Mouse (Mus musculus) testis, postnatal 14 days (tissue): ENCODE results near the gene Eps15.

Source experiments
- DNase-seq: peaks from one replicate; pipeline ENCODE4 v3.0.0; 2021; ENCODE audit warnings: low spot score

Eps15 gene

DNA sequence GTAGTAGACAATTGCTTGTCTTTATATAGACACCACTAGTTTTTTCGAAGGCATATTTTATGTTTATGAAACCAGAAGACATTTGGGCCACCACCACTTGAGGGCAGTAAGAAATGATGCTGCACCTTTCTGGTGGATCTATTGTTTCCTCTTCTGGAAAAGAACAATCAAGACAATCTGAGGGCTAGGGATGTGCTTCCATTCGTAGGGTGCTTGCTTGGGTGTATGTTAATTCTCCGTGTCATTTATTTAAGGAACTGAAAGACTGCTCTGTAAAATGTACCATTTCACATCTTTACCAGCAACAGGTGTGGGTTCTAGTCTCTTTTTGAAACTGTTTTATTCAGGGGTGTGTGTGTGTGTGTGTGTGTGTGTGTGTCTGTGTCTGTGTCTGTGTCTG, 11.2 kb upstream of the Eps15 start:
- DNase-seq: no peak

DNA sequence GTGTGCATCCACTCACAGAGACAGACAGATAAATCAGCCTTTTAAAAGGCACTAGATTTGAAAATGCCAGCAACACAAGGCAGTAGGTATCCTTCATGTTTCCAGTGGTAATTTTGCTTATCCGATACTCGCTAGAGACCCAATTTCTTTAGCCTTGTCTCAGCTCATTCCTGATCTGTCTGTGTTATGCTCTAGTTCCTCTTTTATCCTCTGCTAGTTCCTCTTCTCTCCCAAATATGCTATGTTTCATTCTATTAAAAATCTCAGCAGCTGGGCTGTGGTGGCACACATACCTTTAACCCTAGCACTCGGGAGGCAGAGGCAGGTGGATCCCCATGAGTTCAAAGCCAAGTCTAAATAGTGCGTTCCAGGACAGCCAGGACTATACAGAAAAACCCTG, 8.3 kb upstream of the Eps15 start:
- no peak for DNase-seq

DNA sequence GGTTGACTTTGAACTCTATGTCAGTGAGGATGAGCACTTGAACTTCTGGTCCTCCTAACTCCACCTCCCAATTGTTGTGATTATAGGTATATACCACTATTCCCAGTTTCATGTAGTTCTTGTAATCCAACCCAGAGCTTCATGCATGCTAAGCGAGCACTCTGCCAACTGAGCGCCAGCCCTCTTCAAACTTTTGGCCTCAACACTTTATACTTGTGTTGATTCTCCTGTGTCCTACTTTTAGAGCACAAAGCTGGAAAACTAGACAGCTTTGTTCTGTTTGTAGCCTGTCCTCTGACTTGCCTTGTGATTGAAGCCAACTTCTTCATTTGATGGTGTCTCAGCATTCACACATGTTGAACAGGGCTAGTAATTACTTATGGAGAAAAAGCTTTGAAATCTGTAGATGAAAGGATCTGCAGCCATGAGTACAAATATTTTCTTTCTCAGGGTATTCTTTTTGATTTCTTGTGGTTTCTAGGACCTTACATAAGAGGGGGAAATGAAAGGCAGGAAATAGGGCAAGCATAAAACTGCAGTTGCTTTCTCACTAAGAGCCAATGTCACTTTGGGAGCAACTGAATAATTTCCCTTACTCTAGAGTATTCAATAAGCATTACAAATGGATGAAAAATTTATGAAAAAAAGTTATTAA, 6.4 kb upstream of the Eps15 start:
- DNase-seq: no peak

DNA sequence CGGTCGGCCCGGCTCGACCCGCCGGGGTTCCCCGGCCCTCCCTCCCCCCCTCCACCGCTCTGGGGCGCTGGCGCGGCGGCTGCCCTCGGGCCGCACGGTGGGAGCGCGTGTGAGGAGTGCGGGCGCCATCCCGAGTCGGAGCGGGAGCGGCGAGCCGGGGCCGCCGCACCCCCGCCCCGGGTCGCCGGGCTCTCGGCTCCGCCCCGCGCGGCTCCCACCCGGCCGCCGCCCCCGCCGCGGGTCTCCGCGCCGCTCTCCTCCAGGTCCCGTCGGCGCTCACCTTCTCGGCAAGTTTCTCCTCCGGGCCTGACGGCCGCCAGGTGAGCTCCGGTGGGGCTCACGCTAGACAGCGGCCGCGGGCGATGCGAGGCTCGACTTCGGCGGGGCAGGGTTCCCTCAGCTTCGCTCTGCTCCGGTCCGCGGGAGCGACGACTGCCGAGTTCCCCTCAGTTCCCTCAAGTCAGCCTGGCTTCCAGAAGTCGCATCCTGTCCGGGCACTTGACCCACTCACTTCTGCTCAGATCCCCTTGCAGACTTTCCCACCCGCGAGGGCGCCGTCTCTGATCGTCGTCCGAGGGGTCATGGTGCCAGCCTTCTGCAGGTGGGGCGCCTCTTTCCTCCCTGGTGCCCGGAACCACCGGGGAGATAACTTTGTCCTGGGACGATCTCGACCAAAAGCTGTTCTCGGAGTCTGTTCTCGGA, 542 bp downstream of the Eps15 start:
- DNase-seq: peak; percentile 67

DNA sequence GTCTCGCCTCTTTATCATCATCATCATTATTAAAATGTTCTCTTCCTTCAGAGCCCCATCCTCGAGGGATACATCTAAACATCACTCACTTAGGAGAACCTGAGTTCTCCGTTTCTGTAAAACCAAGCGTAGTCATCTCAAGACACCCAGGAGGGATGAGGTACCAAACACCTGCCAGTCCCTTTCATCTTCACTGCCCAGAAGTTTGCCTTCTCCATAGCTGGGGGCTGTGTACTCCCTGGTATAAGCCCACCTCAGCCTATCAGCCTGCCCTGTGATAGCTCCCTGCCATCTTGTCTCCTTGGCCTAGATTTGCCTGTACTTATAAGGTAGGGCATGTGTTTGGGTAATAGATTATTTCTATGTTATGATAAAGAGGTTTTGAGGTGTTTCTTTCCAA, 1.1 kb downstream of the Eps15 start:
- no peak for DNase-seq

DNA sequence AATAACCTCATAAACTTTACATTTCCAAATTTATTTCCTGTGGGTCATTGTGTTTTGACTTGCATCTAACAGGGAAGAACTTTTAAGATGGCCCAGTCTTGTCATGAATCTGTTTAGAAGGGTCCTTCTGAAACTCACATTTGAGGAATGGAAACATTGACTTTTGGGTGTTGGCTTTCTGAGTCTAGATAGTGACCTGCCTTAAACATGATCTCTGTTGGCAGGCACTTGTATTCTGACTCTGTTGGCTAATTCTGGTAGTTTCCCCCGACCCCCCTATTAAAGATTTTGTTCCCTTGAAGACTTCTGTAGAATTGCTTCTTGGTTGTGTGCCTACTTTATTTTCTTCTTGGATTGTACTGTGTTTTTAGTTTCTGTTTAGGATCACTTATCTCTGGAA, 1.9 kb downstream of the Eps15 start:
- DNase-seq: no peak

DNA sequence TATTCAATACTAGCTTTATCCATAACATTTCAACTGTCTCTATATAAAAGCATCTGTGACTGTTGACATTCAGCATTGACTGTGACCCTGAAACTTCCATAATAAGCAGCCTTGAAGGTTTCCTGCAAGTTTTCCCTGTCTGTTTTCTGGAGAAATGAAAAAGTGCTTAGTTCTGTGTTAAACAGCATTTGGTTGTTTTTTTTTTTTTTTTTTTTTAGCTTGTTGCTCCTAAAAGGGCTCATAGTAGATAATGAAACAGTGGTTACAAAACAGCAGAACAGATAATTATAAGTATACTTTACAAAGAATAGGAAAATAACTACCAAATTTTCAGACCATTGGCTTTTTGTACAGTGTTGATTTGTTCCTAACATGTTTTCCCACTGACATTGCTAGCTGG, 14.6 kb downstream of the Eps15 start:
- DNase-seq: no peak

DNA sequence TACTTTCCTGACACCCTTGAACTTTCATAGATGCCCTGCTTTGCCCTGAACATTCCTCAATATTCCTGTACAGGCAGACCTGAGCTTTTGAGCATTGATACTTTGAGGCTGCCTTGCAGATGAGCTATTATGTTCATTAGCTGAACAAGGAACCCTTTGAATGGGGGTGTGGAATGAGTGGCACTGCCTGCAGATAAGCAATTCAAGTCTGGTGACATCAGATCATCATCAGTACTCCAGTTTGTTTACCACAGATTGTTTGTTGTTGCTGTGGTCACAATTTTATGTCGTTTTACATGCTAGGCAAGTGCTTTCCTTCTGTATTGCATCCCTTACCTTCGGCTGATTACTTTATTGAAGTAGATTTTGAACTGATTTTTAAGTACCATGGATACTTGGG, 16.4 kb downstream of the Eps15 start:
- no peak for DNase-seq

DNA sequence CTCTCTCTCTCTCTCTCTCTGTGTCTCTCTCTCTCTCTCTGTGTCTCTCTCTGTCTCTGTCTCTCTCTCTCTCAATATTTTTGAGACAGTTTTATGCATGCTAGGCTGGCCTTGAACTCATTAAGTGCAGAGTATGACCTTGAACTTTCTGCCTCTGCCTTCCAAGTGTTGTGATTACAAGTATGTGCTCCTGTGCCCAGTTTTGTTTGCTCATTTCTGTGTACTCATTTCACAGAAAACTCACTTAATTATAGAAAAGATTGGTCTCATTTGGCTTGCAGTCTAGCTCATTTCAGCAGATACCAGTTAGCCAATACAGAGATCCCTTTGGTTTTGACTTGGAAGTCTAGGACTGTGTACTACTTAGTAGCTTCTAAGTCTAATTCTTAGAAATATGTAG, 19.1 kb downstream of the Eps15 start:
- DNase-seq: no peak

DNA sequence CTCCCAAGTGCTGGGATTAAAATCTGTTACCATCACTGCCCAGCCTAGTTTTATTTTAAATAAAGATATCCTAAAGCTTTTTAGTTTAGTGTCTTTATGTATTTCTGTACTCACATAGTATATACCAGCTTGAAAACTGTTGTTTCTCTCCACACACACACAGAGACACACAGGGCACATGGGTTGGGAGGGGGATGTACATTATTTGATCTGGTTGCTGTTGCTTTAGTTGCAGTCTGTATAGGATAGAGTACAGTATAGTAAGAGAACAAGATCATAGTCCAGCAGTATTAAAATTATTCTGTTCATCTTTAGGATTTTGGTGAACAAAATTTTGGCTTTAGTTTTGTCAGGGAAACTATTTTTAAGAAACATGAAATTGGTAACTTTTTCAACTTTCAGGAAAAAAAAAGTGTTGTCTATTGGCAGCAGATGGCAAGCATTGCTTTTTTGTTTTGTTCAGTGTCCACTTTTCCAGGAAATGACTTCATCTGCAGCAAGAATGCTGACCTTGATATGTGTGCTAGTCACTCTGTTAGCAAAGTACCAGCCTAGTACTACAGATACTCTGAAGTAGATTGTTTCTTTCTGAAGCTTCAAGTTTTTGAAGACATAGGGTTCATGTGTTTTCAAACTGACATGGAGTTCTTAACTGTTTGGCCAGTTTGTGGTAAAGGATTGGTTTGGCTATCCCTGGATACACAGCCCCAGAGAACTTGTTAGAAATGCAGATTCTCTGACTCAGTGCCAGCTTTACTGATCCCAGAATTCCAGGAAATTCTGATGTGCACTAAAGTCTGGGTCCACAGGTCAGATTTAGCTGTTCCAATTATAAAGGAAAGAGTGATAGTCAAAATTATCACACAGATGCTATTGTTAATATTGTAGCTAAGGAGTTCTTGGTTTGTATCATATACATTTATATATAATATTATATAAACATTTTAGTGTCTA, 37.1 kb downstream of the Eps15 start:
- DNase-seq: no peak

DNA sequence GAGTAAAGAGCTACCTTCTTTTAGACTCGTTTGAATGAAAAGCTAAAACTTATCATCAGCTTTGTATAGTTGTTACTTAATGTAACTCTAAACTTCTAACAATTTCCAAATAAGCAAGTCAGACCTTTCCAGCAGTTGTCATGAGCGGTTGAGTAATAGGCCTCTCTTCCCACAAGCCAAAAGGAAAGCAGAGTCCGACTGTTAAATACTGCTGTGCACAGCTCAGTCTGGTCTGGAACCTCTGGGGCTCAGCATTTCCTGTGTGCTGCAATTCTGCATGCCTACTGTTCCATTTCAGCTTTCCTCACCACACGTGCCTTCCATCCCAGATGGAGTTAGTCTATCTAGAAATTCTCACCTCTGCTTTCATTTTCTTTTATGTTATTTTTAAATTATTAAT, 56.7 kb downstream of the Eps15 start:
- DNase-seq: no peak

DNA sequence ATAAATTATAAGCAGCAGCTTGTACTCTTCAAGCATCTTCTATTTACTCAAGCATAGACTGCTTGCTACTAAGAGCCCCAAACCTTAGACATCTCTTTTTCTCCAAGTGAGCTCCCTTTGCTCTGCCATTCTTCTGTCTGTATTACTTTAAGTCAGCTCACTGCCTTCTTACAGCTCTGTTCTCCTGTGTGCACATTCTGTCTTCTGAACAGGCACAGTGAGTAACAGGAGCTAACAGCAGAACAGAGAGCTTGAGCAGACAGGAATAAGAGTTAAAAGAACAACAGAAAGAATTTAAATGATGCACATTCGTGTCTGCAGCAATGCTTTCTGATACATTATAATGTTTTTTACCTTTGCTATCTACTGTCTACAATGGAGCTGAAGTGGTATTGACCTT, 61.2 kb downstream of the Eps15 start:
- DNase-seq: no peak

DNA sequence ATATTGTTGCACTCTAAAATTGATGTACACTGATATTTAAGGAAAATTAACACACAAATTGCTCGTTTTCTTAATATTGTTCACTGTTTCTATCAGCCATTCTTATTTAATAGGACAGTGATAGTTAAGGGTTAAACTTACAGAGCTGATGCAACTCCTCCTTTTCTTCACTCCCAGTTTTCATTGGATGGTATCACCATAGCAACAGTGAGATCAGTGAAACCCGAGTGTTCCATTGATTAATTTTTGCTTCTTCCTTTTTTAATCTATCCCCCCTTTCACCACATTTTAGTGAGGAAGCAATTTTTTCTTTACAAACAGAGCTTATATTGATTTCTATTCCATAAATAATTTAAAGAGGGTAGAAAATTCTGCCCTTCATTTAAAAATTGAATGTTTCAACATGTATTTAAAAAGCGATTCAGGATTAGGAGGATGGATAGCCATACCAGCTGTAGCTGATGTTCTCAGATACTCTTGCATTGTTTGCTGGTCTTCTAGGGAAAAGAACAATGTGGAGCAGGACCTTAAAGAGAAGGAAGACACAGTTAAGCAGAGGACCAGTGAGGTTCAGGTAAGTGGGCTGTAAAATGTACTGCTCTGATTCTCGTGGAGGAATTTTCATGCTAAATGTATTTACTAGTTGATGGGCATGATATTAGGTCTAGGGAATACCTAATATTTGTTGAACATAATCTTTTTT, 62.9 kb downstream of the Eps15 start:
- DNase-seq: no peak

DNA sequence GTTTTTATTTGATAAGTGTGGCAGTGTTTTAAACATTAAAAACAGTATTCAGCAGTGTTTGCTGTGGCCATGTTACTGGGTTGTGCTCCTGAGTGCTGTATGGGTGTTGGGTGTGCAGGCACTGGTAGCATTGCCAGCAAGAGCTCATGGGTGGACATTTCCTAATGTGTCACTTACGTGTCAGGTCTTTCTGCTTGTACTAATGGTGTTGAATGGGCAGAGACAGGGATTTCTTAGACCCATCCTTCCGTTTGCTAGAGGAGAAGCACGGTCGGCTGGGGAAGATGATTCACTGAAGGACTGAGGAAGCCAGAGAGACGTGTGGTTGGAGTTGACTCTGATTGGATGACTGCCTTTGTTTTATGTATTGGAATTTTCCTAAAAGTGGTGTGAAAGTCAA, 63.8 kb downstream of the Eps15 start:
- no peak for DNase-seq

DNA sequence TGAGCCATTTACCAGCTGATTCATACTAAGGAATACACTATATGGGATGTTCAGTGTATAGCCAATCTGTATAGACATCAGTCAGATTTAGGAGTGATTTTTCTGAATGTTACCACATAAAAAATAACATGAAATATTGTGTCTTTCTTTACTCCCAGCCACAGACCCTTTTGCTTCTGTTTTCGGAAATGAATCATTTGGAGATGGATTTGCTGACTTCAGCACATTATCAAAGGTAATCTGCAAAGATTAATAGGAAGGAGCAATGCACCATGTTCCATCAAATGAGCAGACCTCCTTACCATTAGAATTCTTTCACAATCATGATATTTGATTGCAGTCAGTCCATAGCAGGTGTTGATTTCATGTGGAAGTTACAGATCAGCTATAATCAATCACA, 98.0 kb downstream of the Eps15 start:
- DNase-seq: no peak

DNA sequence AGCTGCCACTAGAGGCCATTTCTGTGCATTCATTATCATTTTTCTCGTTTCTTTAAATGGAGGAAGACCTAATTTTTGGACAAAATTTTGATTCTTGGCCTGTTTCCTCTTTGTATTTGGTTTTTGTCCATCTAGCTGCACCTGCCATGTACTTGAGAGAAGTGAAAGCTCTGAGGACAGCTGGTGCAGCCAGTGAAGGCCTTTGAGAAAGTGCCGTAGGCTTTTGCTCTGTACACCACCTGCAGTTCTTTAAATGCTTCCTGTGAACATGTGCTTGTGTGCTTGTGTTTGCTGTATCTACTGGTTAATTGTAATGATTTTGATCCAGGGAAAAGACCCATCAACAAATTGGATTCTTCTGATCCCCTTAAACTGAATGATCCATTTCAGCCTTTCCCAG, 102.4 kb downstream of the Eps15 start:
- DNase-seq: no peak

DNA sequence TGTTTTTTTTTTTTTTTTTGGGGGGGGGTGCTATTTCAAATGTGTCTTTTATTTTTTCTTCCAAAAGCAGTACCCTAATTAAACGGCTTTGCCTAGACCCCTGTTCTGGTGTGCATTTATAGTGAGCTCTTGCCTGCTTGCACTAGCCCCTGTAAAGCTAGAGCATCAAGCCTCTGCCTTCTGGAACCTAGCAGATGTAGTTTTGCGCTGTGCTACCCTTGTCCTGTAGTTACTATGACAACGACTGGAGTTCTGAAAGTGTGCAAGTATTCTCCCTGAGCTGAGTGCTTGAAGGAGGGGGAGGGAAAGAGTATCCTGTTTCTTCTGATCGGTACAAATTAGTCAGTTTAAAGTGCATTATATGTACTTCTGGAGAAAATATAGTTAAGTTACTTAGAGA, 105.5 kb downstream of the Eps15 start:
- no peak for DNase-seq

DNA sequence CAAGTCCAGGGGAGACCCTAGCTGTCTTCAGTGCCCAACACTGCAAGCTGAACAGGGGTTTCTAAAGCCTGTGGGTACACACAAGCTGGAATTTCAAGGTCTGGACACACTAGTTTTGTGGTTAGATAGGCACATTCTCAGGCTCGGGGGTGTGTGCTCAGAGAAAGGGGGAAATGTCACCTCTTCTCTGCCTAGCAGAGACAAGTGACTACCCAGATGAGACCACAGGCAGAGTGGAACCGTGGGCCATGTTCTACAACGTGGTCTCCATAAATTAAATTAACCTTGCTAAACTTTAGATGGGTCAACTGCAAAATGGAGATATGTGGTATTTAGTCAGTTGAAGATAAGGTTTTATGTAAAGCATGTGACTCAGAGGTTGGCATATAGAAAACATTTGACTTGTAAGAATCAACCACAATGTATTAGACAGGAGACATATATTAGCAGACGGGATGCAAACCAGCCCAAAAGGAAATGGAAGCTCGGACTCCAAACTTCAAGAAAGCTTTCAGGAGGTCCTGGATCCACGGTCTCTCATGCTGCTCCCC, 113.2 kb downstream of the Eps15 start:
- no peak for DNase-seq

DNA sequence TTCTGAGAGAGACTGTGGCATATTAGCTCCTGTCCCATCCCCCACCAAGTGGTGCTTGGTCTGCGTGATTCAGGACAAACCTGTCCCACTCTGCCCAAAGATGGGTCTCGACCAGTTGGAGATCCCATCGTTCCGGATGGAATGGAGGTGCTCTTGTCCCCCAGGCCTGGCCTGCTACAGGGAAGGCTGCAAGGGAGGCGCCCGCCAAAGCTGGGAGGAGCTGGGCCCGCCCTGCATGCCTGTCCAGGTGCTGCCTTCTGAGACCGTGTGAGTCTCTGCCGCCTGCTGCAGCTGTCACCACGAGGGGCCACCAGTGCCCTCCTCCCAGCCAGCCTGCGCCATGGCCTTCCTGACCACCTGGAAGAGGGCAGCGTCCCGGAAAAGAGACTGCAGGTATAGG, 113.8 kb downstream of the Eps15 start:
- DNase-seq: peak; percentile 22

DNA sequence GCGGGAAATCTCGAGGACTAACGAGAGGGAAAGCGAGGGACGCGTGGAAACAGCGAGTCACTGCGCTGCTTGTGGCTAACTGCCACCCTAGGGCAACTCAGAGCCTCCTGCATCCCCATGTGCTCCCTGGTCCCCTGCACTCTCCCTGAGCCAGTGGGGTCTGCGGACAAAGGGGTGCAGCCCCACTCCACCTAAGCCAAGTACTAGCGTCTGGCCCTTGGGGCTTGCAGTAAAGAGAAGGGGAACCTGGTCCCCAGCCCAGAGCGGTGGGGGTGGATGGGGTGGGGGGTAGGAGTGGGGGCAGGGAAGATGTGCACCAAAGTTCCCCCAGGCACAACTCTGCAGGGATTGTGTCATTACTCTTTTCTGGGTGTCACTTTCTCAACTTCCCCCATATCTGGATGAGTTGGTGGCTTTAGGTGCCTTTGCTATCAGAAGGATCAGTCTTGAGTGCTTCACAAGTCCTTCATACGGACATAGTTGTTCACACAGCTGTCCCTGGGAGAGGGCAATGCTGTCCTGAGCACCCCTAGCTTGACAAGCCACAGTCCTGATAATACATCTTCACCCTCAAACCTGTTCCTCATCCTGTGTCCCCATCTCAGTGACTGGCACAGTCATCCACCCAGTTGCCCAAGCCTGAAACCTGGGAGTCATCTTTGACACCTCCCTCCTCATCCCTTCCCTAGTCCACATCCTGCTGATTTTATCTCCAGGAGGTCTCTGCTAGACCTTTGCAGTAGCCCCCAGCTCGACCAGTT, 114.4 kb downstream of the Eps15 start:
- DNase-seq: no peak

DNA sequence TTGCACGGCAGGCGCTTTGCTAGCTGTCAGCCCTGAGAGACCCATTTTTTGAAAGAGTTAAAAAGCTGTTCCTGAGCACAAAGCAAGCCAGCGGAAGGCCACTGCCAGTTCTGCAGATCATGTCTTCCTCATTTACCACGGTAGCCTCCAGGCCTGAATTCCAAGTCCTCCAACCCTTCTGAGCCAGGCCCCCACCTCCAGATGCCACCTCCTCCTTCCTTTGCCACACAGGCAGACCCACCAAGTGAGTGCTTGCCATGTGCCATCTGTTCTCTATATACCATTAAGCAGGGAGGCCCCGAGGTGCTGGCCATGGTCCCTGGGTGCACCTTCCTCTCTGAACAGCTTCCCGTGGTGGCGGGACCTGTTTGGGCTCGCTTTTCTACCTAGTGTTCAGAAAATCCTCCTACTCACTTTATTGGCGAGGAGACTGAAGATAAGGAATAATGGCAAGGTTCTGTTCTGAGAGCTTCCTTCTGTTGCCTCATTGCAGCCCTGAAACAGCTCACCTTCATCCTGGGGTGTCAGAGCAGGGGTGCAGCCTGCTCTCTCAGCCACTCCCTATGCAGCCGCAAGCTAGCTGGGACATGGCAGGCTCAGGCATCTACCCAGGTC, 120.4 kb downstream of the Eps15 start:
- DNase-seq: no peak
